Mouse (Mus musculus) layer of hippocampus, postnatal 25 days (tissue): ENCODE results near the gene Bcl11a. TPM values are rescaled to one million over a fixed set of nuclear protein-coding genes. Genes with fewer than 3 reads are reported as not detected.

Source experiments
- DNase-seq, 2 experiments: peaks; one replicate each; pipeline ENCODE4 v3.0.0; 2022; ENCODE audit warnings: mixed read lengths in 2 of 2, low spot score in 1 of 2; ENCODE audit errors: extremely low spot score in 1 of 2
- total RNA-seq, 2 experiments: library from RNA; stranded (reverse); gene quantifications; 2 replicates each; pipeline ENCODE4 v1.2.3; 2021

Bcl11a gene
- total RNA-seq, 2 experiments from 2014 or later = 105 to 134 TPM

GRCm38 (mm10) chr11:24147698-24148097, 69.8 kb downstream of the Bcl11a start:
- DNase-seq = no peak

GRCm38 (mm10) chr11:24148545-24148944, 70.7 kb downstream of the Bcl11a start:
- DNase-seq = no peak

- DNase-seq = no peak
These were observed 71.8 kb downstream of the Bcl11a start for GRCm38 (mm10) chr11:24149462-24150220.

- no peak for DNase-seq
These were observed 74.4 kb downstream of the Bcl11a start for GRCm38 (mm10) chr11:24152076-24152784.

GRCm38 (mm10) chr11:24153049-24153448, 75.2 kb downstream of the Bcl11a start:
- no peak for DNase-seq

GRCm38 (mm10) chr11:24158026-24158425, 80.2 kb downstream of the Bcl11a start:
- DNase-seq = peak in 1 of 2 experiments; percentile 10

GRCm38 (mm10) chr11:24159656-24160055, 81.8 kb downstream of the Bcl11a start:
- no peak for DNase-seq

GRCm38 (mm10) chr11:24161458-24161857, 83.6 kb downstream of the Bcl11a start:
- no peak for DNase-seq

GRCm38 (mm10) chr11:24162056-24162455, 84.2 kb downstream of the Bcl11a start:
- peak in 1 of 2 experiments; percentile 50 for DNase-seq

- DNase-seq = no peak
These were observed 85.2 kb downstream of the Bcl11a start for GRCm38 (mm10) chr11:24163072-24163471.

- no peak for DNase-seq
These were observed 86.2 kb downstream of the Bcl11a start for GRCm38 (mm10) chr11:24164065-24164464.

GRCm38 (mm10) chr11:24171675-24172285, 93.9 kb downstream of the Bcl11a start:
- DNase-seq = no peak

GRCm38 (mm10) chr11:24172585-24172984, 94.7 kb downstream of the Bcl11a start:
- no peak for DNase-seq

GRCm38 (mm10) chr11:24174161-24174792, 96.4 kb downstream of the Bcl11a start:
- no peak for DNase-seq

GRCm38 (mm10) chr11:24177458-24177857, 99.6 kb downstream of the Bcl11a start:
- DNase-seq = no peak

- no peak for DNase-seq
These were observed 101.1 kb downstream of the Bcl11a start for GRCm38 (mm10) chr11:24178823-24179476.

- no peak for DNase-seq
These were observed 102.2 kb downstream of the Bcl11a start for GRCm38 (mm10) chr11:24180040-24180439.

GRCm38 (mm10) chr11:24183501-24183900, 105.6 kb downstream of the Bcl11a start:
- DNase-seq = no peak

- no peak for DNase-seq
These were observed 107.1 kb downstream of the Bcl11a start for GRCm38 (mm10) chr11:24184932-24185331.

GRCm38 (mm10) chr11:24190411-24190810, 112.6 kb downstream of the Bcl11a start:
- no peak for DNase-seq
